In genomic region chr6:6568436-6568835, GRCm38 (mm10) we compare ENCODE assay signal across 18 mouse cellular contexts. TPM values are rescaled to one million over a fixed set of nuclear protein-coding genes. Genes with fewer than 3 reads are reported as not detected.
DNase-seq lines count a peak whose midpoint lies in the region; TF ChIP-seq lines count a peak whose summit lies in the region.
"Had no signal": no experiment of that assay in that cellular context is flagged by ENCODE, and none has a peak within 500 bp of the region (broad histone marks: within the 10 kb centered on the region; RNA-seq: fewer than 3 reads in every experiment).

No protein-coding gene starts in this region.

- WGBS in heart, adult 2 months, result 40% methylated on average over 3 of the region's 3 CpGs

- no peak for TF ChIP-seq CTCF in heart, adult 2 months (IDR thresholded peaks at IDR 0.05)

- TF ChIP-seq POLR2A in heart, adult 2 months (IDR thresholded peaks at IDR 0.05; ENCODE audit: insufficient read depth, low read depth, low read length), result no peak

- peak; percentile 78 for DNase-seq in heart, adult 11 months
- no peak for DNase-seq in heart, adult 2 months
- peak; percentile 41 for DNase-seq in cerebellum, adult 8-10 months
- DNase-seq in cerebellum, postnatal 14 days, result peak; percentile 39 to 76
- no peak for DNase-seq in spleen, adult 12 weeks (ENCODE audit: low spot score)
- no peak for DNase-seq in frontal cortex, postnatal 36 days (ENCODE audit: low spot score in 2 of 2)
- no peak for DNase-seq in kidney, postnatal 25 days
- DNase-seq: adrenal gland, postnatal 14 days; embryo, embryonic 11 days; gastrocnemius, postnatal 10 days; heart, postnatal 36 days; kidney, adult 2 months had no signal

- TF ChIP-seq EP300 in heart, adult 2 months (IDR thresholded peaks at IDR 0.05; ENCODE audit: insufficient read depth, low read depth, low read length), result no peak

- H3K9ac ChIP-seq in heart, adult 2 months (ENCODE audit: low read depth, low read length), result no peak overlapping the region
- H3K9ac ChIP-seq: embryonic facial prominence, embryonic 15.5 days; forebrain, embryonic 15.5 days; heart, embryonic 13.5 days; hindbrain, embryonic 15.5 days had no signal

- H3K27me3 ChIP-seq in heart, adult 2 months (ENCODE audit: control insufficient read depth, insufficient read depth, low read length), result no peaks in the 10 kb centered on the region
- H3K27me3 ChIP-seq: embryonic facial prominence, embryonic 15.5 days; forebrain, embryonic 15.5 days; heart, embryonic 13.5 days; hindbrain, embryonic 15.5 days had no signal

- intact Hi-C loops in heart, adult 2 months (cut with DNase I), result no loop called here

- peaks cover 3% of the 10 kb centered on the region for H3K79me2 ChIP-seq in heart, adult 2 months (replicated peaks; ENCODE audit: control insufficient read depth, insufficient read depth, low read length)

- H3K4me1 ChIP-seq in heart, adult 2 months (ENCODE audit: control insufficient read depth, insufficient read depth, low read length), result peaks cover 11% of the 10 kb centered on the region
- H3K4me1 ChIP-seq: embryonic facial prominence, embryonic 15.5 days; hindbrain, embryonic 15.5 days had no signal

- no peak overlapping the region for H3K27ac ChIP-seq in heart, adult 2 months
- H3K27ac ChIP-seq: embryonic facial prominence, embryonic 15.5 days; forebrain, embryonic 10.5 days; forebrain, embryonic 15.5 days; heart, embryonic 13.5 days; hindbrain, embryonic 15.5 days had no signal

- no peak overlapping the region for H3K4me3 ChIP-seq in heart, adult 2 months
- H3K4me3 ChIP-seq: embryonic facial prominence, embryonic 15.5 days; erythroblast, embryonic 14.5 days; forebrain, embryonic 10.5 days; forebrain, embryonic 15.5 days; heart, embryonic 13.5 days; hindbrain, embryonic 15.5 days had no signal

- H3K36me3 ChIP-seq in heart, adult 2 months (ENCODE audit: control insufficient read depth, insufficient read depth, low read length), result peaks cover 8% of the 10 kb centered on the region
- H3K36me3 ChIP-seq: embryonic facial prominence, embryonic 15.5 days; forebrain, embryonic 15.5 days; hindbrain, embryonic 15.5 days had no signal

RNA-seq across cellular contexts. Expression of gene Sem1, which starts 10.0 kb away (rescaled TPM):
- 100 to 1,000 TPM in 1 of 2 experiments, 10 to 100 TPM in 1; 92.7 to 105 TPM for total RNA-seq in heart, adult 2 months (2021)
- 33.3 and 44.7 TPM in 2 replicates for polyA plus RNA-seq in heart, adult 2 months (2012; rRNA removed)

Comparison
In these comparisons a context has a peak if more than half of its experiments do, and no peak if none do; other contexts are left out.
1. DNase-seq: peak in heart, adult 11 months (single experiment), cerebellum, adult 8-10 months (single experiment) and cerebellum, postnatal 14 days (2 of 2); none in heart, adult 2 months (0 of 2), spleen, adult 12 weeks (single experiment), frontal cortex, postnatal 36 days (0 of 2) and kidney, postnatal 25 days (0 of 2).